Mouse (Mus musculus) kidney, adult 2 months (tissue): ENCODE measurements around the gene Slc34a2. TPM values are rescaled to one million over a fixed set of nuclear protein-coding genes. Genes with fewer than 3 reads are reported as not detected.

Source experiments
- DNase-seq: peaks from one replicate; pipeline ENCODE4 v3.0.0; 2021
- H3K27ac ChIP-seq: fragments of 200-500 bp; 2 replicates; pipeline ENCODE4 v1.5.1; 2012; ENCODE audit warnings: low read depth, low read length, control low read depth, inconsistent platforms; ENCODE audit not compliant: insufficient read depth
- H3K27me3 ChIP-seq: fragments of 200-500 bp; replicated peaks from 2 replicates; pipeline ENCODE4 v1.6.1; 2012; ENCODE audit warnings: mild to moderate bottlenecking, moderate library complexity, low read length, inconsistent platforms; ENCODE audit not compliant: control insufficient read depth, insufficient read depth
- H3K36me3 ChIP-seq: fragments of 200-500 bp; 2 replicates; pipeline ENCODE4 v1.6.1; 2012; ENCODE audit warnings: mild to moderate bottlenecking, moderate library complexity, low read length, inconsistent platforms; ENCODE audit not compliant: control insufficient read depth, insufficient read depth
- H3K4me1 ChIP-seq: fragments of 200-500 bp; 2 replicates; pipeline ENCODE4 v1.6.1; 2011; ENCODE audit warnings: low read length; ENCODE audit not compliant: control insufficient read depth, insufficient read depth
- H3K4me3 ChIP-seq: fragments of 200-500 bp; 2 replicates; pipeline ENCODE4 v1.5.1; 2011; ENCODE audit warnings: mild to moderate bottlenecking, low read depth, low read length, control low read depth; ENCODE audit not compliant: insufficient read depth
- CTCF ChIP-seq: fragments of 200-500 bp; conservative IDR thresholded peaks from 2 replicates; pipeline ENCODE4 v1.5.1; 2011; ENCODE audit warnings: low read depth, mild to moderate bottlenecking, control low read depth, low read length, moderate library complexity, mixed read lengths; ENCODE audit not compliant: insufficient read depth, insufficient read length
- POLR2A ChIP-seq: fragments of 200-500 bp; IDR thresholded peaks from one replicate; pipeline ENCODE4 v1.6.1; 2011; ENCODE audit warnings: low read depth, low read length, control low read depth
- WGBS: fragments of 180-500 bp; shearing (Covaris S2); methylation state at CpG from one replicate; pipeline ENCODE4 v1.1.7; 2018; 5-methylcytosine and 5-hydroxymethylcytosine counted together
- polyA plus RNA-seq: library from polyadenylated mRNA; depleted of rRNA; stranded (reverse); fragments of >200 nt; gene quantifications from 2 replicates; pipeline ENCODE4 v1.2.3, GENCODE M21; 2012

Gene Slc34a2
- polyA plus RNA-seq, 1 experiment, result 2.9 TPM

GRCm38 (mm10) chr5:53049046-53049445 is 11.2 kb downstream of the Slc34a2 start:
- no peaks in the 10 kb centered on the region for H3K27me3 ChIP-seq
- H3K4me1 ChIP-seq, result peaks cover 10% of the 10 kb centered on the region
- no peaks in the 10 kb centered on the region for H3K36me3 ChIP-seq
- WGBS, result 4% methylated on average over 38 of the region's 39 CpGs
- TF ChIP-seq CTCF, result no peak
- no peak for TF ChIP-seq POLR2A
- H3K4me3 ChIP-seq, result peak overlapping the region; percentile 38; the same call in 1 of the 2 replicates
- peak; percentile 46 for DNase-seq
- H3K27ac ChIP-seq, result peak overlapping the region; percentile 31; the same call in 1 of the 2 replicates

GRCm38 (mm10) chr5:53050963-53051362 is 13.1 kb downstream of the Slc34a2 start:
- WGBS, result 81% methylated on average over 1 of the region's 1 CpGs
- DNase-seq, result no peak
- Histone ChIP-seq H3K27ac (no peak overlapping the region), H3K27me3 (no peaks in the 10 kb centered on the region), H3K4me1 (peaks cover 10% of the 10 kb centered on the region), H3K4me3 (no peak overlapping the region), H3K36me3 (no peaks in the 10 kb centered on the region)
- TF ChIP-seq POLR2A, result no peak
- no peak for TF ChIP-seq CTCF

- Histone ChIP-seq H3K27ac (no peak overlapping the region), H3K4me1 (peaks cover 5% of the 10 kb centered on the region), H3K4me3 (no peak overlapping the region), H3K36me3 (no peaks in the 10 kb centered on the region), H3K27me3 (no peaks in the 10 kb centered on the region)
- TF ChIP-seq CTCF (no peak), POLR2A (no peak)
- DNase-seq, result no peak
- 93% methylated on average over 2 of the region's 2 CpGs for WGBS
Measured at GRCm38 (mm10) chr5:53053246-53053645, 15.4 kb downstream of the Slc34a2 start.

GRCm38 (mm10) chr5:53061532-53062130 is 23.8 kb downstream of the Slc34a2 start:
- WGBS, result 91% methylated on average over 9 of the region's 9 CpGs
- no peak for DNase-seq
- no peak overlapping the region for H3K4me3 ChIP-seq
- no peaks in the 10 kb centered on the region for H3K27me3 ChIP-seq
- TF ChIP-seq CTCF (no peak), POLR2A (no peak)
- H3K4me1 ChIP-seq, result no peaks in the 10 kb centered on the region
- H3K36me3 ChIP-seq, result no peaks in the 10 kb centered on the region
- no peak overlapping the region for H3K27ac ChIP-seq

- TF ChIP-seq POLR2A, result no peak
- no peak for TF ChIP-seq CTCF
- H3K36me3 ChIP-seq, result no peaks in the 10 kb centered on the region
- DNase-seq, result peak; percentile 83
- H3K4me1 ChIP-seq, result peaks cover 4% of the 10 kb centered on the region; the same call in 1 of the 2 replicates
- peak overlapping the region; percentile 58; the same call in 1 of the 2 replicates for H3K27ac ChIP-seq
- 47% methylated on average over 6 of the region's 6 CpGs for WGBS
- no peaks in the 10 kb centered on the region for H3K27me3 ChIP-seq
- H3K4me3 ChIP-seq, result no peak overlapping the region
Measured at GRCm38 (mm10) chr5:53074553-53074952, 36.7 kb downstream of the Slc34a2 start.

GRCm38 (mm10) chr5:53078453-53078852 is 40.6 kb downstream of the Slc34a2 start:
- TF ChIP-seq CTCF, result no peak
- no peak for TF ChIP-seq POLR2A
- Histone ChIP-seq H3K27me3 (no peaks in the 10 kb centered on the region), H3K27ac (peak overlapping the region; percentile 26), H3K4me1 (peaks cover 4% of the 10 kb centered on the region; the same call in 1 of the 2 replicates), H3K4me3 (no peak overlapping the region), H3K36me3 (no peaks in the 10 kb centered on the region)
- 47% methylated on average over 4 of the region's 4 CpGs for WGBS
- peak; percentile 94 for DNase-seq

GRCm38 (mm10) chr5:53087452-53087851 is 49.6 kb downstream of the Slc34a2 start:
- no peak overlapping the region for H3K4me3 ChIP-seq
- no peak overlapping the region for H3K27ac ChIP-seq
- no peak for TF ChIP-seq POLR2A
- TF ChIP-seq CTCF, result no peak
- H3K4me1 ChIP-seq, result no peaks in the 10 kb centered on the region
- no peaks in the 10 kb centered on the region for H3K27me3 ChIP-seq
- WGBS, result 83% methylated on average over 7 of the region's 7 CpGs
- no peak for DNase-seq
- H3K36me3 ChIP-seq, result no peaks in the 10 kb centered on the region
